Mouse (Mus musculus): ENCODE measurements around the gene Gjd3. TPM values are rescaled to one million over a fixed set of nuclear protein-coding genes. Genes with fewer than 3 reads are reported as not detected.
"Not testable (repeated sequence)": the region's sequence is repeated elsewhere in the genome, so short reads cannot be mapped to it uniquely, and the experiment has no call there.

Gene Gjd3
- total RNA-seq, 2 experiments from 2014 or later: 1.5 to 2.0 TPM

- DNase-seq: peak in 1 of 2 experiments; percentile 50
- intact Hi-C loops (cut with DNase I): no loop called here
Observed at GRCm38 (mm10) chr11:98936606-98937409, 46.0 kb downstream of the Gjd3 start.

GRCm38 (mm10) chr11:98936170-98936569, 46.6 kb downstream of the Gjd3 start:
- peak; percentile 84 to 87 for DNase-seq
- intact Hi-C loops (cut with DNase I): no loop called here

DNA sequence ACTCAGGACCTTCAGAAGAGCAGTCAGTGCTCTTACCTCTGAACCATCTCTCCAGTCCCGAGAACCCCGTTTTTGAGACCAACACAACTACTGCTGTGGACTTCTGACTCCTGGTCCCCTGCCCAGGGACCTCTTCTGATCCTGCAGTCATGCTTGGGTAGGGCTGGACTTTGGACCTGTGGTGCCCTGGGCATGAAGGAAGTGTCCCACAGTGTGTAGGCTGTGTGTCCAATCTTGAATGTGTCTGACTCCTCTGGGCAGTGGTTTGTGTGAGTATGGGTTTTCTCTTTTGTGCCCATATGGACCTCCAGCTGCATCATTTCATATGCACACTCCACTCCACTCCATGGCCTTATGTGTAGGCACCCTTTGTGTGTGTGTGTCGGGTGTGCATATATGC, 47.7 kb downstream of the Gjd3 start:
- no peak for DNase-seq
- intact Hi-C loops (cut with DNase I): loop anchor here (2.0 kb wide), 1 partner anchor 36 kb away; no protein-coding TSS in a partner anchor

DNA sequence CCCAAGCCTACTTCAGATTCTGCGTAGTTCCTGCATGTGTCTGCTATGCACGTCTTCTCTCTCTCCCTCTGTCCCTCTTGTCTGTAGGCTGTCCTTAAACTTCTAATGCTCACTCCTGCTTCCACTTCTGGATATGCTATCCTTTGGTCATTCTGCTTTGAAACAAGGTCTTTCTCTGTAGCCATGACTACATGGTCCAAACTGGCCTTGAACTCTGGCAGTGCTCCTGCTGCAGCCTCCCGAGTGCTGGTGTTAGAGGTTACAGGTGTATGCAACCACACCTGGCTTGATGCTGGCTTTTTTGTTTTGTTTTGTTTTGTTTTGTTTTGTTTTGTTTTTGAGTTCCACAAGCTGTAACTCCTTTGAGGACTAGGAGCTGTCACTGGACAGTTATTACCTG, 48.4 kb downstream of the Gjd3 start:
- intact Hi-C loops (cut with DNase I): loop anchor here (2.0 kb wide), 1 partner anchor 36 kb away; no protein-coding TSS in a partner anchor
- DNase-seq: no peak

DNA sequence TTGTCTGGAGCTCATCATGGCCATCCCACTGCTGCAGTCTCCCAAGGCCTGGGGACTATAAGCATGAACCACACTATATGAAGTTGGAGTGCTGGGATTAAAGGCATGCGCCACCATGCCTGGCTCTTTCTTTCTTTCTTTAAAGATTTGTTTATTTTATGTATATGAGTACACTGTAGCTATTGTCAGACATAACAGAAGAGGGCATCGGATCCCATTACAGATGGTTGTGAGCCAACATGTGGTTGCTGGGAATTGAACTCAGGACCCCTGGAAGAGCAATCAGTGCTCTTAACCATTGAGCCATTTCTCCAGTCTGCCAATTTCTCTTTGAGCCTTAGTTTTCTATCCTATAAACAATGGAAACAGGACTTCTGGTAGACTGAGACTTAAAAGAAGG, 49.0 kb downstream of the Gjd3 start:
- intact Hi-C loops (cut with DNase I): loop anchor here (2.0 kb wide), 1 partner anchor 37 kb away; no protein-coding TSS in a partner anchor
- DNase-seq: not testable (repeated sequence)

DNA sequence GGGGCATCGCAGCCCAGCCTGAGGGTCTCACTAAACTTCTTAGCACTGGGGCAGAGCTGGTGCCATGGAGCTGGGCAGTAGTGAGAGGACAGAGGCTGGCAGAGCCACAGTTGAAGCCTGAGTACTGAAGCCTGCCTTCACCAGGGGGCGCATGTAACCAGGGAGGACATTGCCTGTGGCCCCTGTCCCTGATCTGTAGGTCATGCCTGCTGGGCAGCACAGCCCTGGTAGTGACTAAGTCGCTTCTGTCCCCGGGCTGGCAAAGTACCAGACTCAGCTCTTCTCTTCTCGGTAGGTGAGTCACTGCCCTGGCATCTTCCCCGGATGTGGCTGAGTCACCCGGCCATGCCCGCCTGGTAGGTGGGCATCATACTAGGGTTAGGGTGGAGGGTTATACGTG, 49.7 kb downstream of the Gjd3 start:
- DNase-seq: peak; percentile 78 to 80
- intact Hi-C loops (cut with DNase I): no loop called here

DNA sequence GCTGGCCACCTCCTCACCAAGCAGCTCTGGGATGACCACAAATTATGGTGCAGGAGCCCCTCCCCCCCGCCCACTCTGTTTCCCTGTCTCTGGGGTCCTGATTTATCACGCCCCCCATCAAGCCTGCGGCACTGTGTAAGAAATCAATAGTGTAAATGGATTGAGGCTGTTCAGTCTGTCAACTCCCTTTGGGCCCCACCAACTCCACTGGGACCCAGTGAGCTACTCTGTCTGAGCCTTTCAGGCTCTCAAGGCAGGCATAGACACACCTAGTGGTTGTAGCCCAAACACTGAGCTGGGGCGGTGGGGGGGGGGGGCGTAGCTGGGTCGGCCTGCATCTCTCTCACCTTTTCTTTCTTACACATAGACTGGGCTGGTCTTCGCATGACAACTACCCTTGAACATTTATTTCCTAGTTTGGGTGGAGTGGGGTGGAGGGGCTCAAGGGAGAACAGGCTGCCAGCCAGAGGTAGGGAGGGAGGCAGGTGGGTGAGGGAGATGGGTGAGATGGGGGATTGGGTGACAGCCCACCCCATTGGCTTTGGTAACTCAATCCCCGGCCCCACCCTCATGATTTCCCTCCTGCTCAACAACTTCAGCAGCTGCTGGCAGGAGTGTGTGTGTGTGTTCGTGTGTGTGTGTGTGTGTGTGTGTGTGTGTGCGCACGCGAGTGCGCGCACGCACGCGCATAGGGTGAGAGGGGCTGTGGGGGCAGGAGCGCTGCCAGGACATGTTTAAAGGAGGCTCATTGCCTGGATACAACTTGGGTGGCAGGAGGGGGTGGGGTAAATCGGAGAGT, 50.3 kb downstream of the Gjd3 start:
- intact Hi-C loops (cut with DNase I): no loop called here
- DNase-seq: peak; percentile 44 to 56

Other genes with a start within 250 kb of the Gjd3 start
- 100 to 1,000 TPM; 123 to 130 TPM for gene Thra, start 242.4 kb downstream of the Gjd3 start, total RNA-seq (2021)
- 10 to 100 TPM; 20.7 to 31.5 TPM for gene Nr1d1, start 207.7 kb downstream of the Gjd3 start, total RNA-seq (2021)
- 10 to 100 TPM; 71.2 to 71.8 TPM for gene Msl1, start 187.5 kb downstream of the Gjd3 start, total RNA-seq (2021)
- gene Casc3, start 178.1 kb downstream of the Gjd3 start, total RNA-seq (2021): 10 to 100 TPM; 23.6 to 25.0 TPM
- gene Rapgefl1, start 146.2 kb downstream of the Gjd3 start, total RNA-seq (2021): 1 to 10 TPM in 1 of 2 experiments, under 1 TPM in 1; 0.61 to 1.0 TPM
- gene Wipf2, start 119.4 kb downstream of the Gjd3 start, total RNA-seq (2021): 10 to 100 TPM in 1 of 2 experiments, 1 to 10 TPM in 1; 8.2 to 10.6 TPM
- 1 to 10 TPM in 1 of 2 experiments, under 1 TPM in 1; 0.72 to 2.2 TPM for gene Cdc6, start 75.2 kb downstream of the Gjd3 start, total RNA-seq (2021)
- gene Rara, start 55.2 kb downstream of the Gjd3 start, total RNA-seq (2021): 10 to 100 TPM; 17.9 to 21.6 TPM
- 10 to 100 TPM; 16.0 to 34.1 TPM for gene Top2a, start 41.2 kb upstream of the Gjd3 start, total RNA-seq (2021)
- 100 to 1,000 TPM; 125 to 129 TPM for gene Igfbp4, start 58.2 kb upstream of the Gjd3 start, total RNA-seq (2021)
- under 1 TPM in 1 of 2 experiments, not detected in 1; 0.15 TPM for gene Tns4, start 106.3 kb upstream of the Gjd3 start, total RNA-seq (2021)
- gene Ccr7, start 172.1 kb upstream of the Gjd3 start, total RNA-seq (2021): under 1 TPM; 0.45 to 0.80 TPM
- 10 to 100 TPM; 49.2 to 55.7 TPM for gene Smarce1, start 248.0 kb upstream of the Gjd3 start, total RNA-seq (2021)